19 mouse cellular contexts compared by ENCODE assay signal in genomic region chr9:113998311-113998710, GRCm38 (mm10). TPM values are rescaled to one million over a fixed set of nuclear protein-coding genes. Genes with fewer than 3 reads are reported as not detected.
DNase-seq lines count a peak whose midpoint lies in the region; ATAC-seq and TF ChIP-seq lines count a peak whose summit lies in the region.
"Had no signal": no experiment of that assay in that cellular context is flagged by ENCODE, and none has a peak within 500 bp of the region (broad histone marks: within the 10 kb centered on the region; RNA-seq: fewer than 3 reads in every experiment).

No protein-coding gene starts in this region.

- no peak overlapping the region for H3K4me2 ChIP-seq in intestine, postnatal 0 days (replicated peaks; ENCODE audit: low read depth)
- H3K4me2 ChIP-seq in intestine, embryonic 15.5 days (replicated peaks) = no peak overlapping the region
- no peak overlapping the region for H3K4me2 ChIP-seq in lung, postnatal 0 days (replicated peaks; ENCODE audit: low read depth, low read length)
- H3K4me2 ChIP-seq: forebrain, embryonic 13.5 days; heart, embryonic 12.5 days; neural tube, embryonic 15.5 days had no signal

- H3K27me3 ChIP-seq in intestine, postnatal 0 days (replicated peaks; ENCODE audit: control insufficient read depth, insufficient read depth, low read length) = no peaks in the 10 kb centered on the region
- H3K27me3 ChIP-seq in intestine, embryonic 15.5 days (replicated peaks) = no peaks in the 10 kb centered on the region
- no peaks in the 10 kb centered on the region for H3K27me3 ChIP-seq in lung, postnatal 0 days (replicated peaks; ENCODE audit: insufficient read depth, low read length)
- H3K27me3 ChIP-seq in MEL (ENCODE audit: control insufficient read depth in 1 of 2, insufficient read depth in 2 of 2, low read length in 2 of 2) = no peaks in the 10 kb centered on the region
- H3K27me3 ChIP-seq: forebrain, embryonic 13.5 days; heart, embryonic 12.5 days; neural tube, embryonic 15.5 days had no signal

- no peak for ATAC-seq in intestine, postnatal 0 days
- ATAC-seq in intestine, embryonic 15.5 days = no peak
- ATAC-seq in lung, postnatal 0 days = no peak
- ATAC-seq in erythroblast, adult 5-6 weeks (replicated peaks; ENCODE audit: low FRiP score, poor library complexity, severe bottlenecking) = 0 out of 2 replicates have a peak, but pooled peaks have one; percentile 42
- ATAC-seq: forebrain, embryonic 13.5 days; inflammation-experienced regulatory T-cells, adult 6 months had no signal

- TF ChIP-seq EP300 in lung, postnatal 0 days (IDR thresholded peaks at IDR 0.05) = no peak
- no peak for TF ChIP-seq EP300 in MEL (IDR thresholded peaks at IDR 0.05; ENCODE audit: low read depth in 1 of 2, low read length in 2 of 2)

- H3K9me3 ChIP-seq in intestine, postnatal 0 days (ENCODE audit: control insufficient read depth) = no peaks in the 10 kb centered on the region
- H3K9me3 ChIP-seq in intestine, embryonic 15.5 days = no peaks in the 10 kb centered on the region
- no peaks in the 10 kb centered on the region for H3K9me3 ChIP-seq in lung, postnatal 0 days (ENCODE audit: low read length)
- H3K9me3 ChIP-seq in MEL (replicated peaks; ENCODE audit: insufficient read depth, low read length) = no peaks in the 10 kb centered on the region
- H3K9me3 ChIP-seq: forebrain, embryonic 13.5 days; neural tube, embryonic 15.5 days had no signal

- H3K4me3 ChIP-seq in intestine, postnatal 0 days (ENCODE audit: low read depth, low read length) = no peak overlapping the region
- no peak overlapping the region for H3K4me3 ChIP-seq in intestine, embryonic 15.5 days (replicated peaks)
- no peak overlapping the region for H3K4me3 ChIP-seq in lung, postnatal 0 days (ENCODE audit: low read depth, low read length)
- H3K4me3 ChIP-seq in MEL (ENCODE audit: control insufficient read depth in 1 of 2, insufficient read depth in 1 of 2, low read depth in 2 of 2, low read length in 2 of 2) = no peak overlapping the region
- H3K4me3 ChIP-seq: forebrain, embryonic 13.5 days; heart, embryonic 12.5 days; neural tube, embryonic 15.5 days had no signal

- no peak for TF ChIP-seq RAD21 in MEL (IDR thresholded peaks at IDR 0.05; ENCODE audit: low read depth, low read length)

- no peaks in the 10 kb centered on the region for H3K79me2 ChIP-seq in MEL (ENCODE audit: control insufficient read depth, insufficient read depth, low read length, poor library complexity)

- peak; percentile 45 for TF ChIP-seq CTCF in intestine, postnatal 0 days (IDR thresholded peaks at IDR 0.05; ENCODE audit: low read depth)
- TF ChIP-seq CTCF in lung, postnatal 0 days (IDR thresholded peaks at IDR 0.05) = peak; percentile 26; the same call in 1 of the 2 replicates
- TF ChIP-seq CTCF in MEL (IDR thresholded peaks at IDR 0.05 in 2 of 3, conservative IDR thresholded peaks at IDR 0.05 in 1 of 3; ENCODE audit: control insufficient read depth in 1 of 3, insufficient read depth in 1 of 3, low read depth in 2 of 3, low read length in 3 of 3, poor library complexity in 1 of 3, severe bottlenecking in 1 of 3) = peak; percentile 48 to 74 (median 67)

- H3K4me1 ChIP-seq in intestine, postnatal 0 days (replicated peaks; ENCODE audit: control insufficient read depth, insufficient read depth, low read length) = no peaks in the 10 kb centered on the region
- no peaks in the 10 kb centered on the region for H3K4me1 ChIP-seq in intestine, embryonic 15.5 days (replicated peaks)
- H3K4me1 ChIP-seq in lung, postnatal 0 days (ENCODE audit: insufficient read depth, low read depth, low read length) = no peaks in the 10 kb centered on the region
- no peaks in the 10 kb centered on the region for H3K4me1 ChIP-seq in MEL (ENCODE audit: control insufficient read depth in 1 of 2, insufficient read depth in 2 of 2, low read length in 2 of 2)
- H3K4me1 ChIP-seq: forebrain, embryonic 13.5 days; heart, embryonic 12.5 days; neural tube, embryonic 15.5 days had no signal

- no peak overlapping the region for H3K9ac ChIP-seq in intestine, postnatal 0 days (ENCODE audit: low read depth, low read length)
- no peak overlapping the region for H3K9ac ChIP-seq in intestine, embryonic 15.5 days
- no peak overlapping the region for H3K9ac ChIP-seq in lung, postnatal 0 days (replicated peaks; ENCODE audit: low read depth)
- no peak overlapping the region for H3K9ac ChIP-seq in MEL (ENCODE audit: control insufficient read depth, low read depth, low read length, poor library complexity, severe bottlenecking)
- H3K9ac ChIP-seq: forebrain, embryonic 13.5 days; heart, embryonic 12.5 days; neural tube, embryonic 15.5 days had no signal

- DNase-seq in lung, postnatal 0 days (ENCODE audit: low spot score) = no peak
- no peak for DNase-seq in lung, adult 18-20 months
- no peak for DNase-seq in MEL (ENCODE audit: low read depth, low spot score)
- DNase-seq in kidney, adult 11 months = no peak
- no peak for DNase-seq in right cerebral cortex, postnatal 4 days
- DNase-seq: adrenal gland, postnatal 14 days; gastrocnemius, postnatal 14 days; heart, postnatal 4 days; kidney, postnatal 25 days; right cerebral cortex, adult 18-20 months; thymus, postnatal 14 days had no signal

- WGBS in intestine, postnatal 0 days = 69% methylated on average over 2 of the region's 2 CpGs
- 55% methylated on average over 2 of the region's 2 CpGs for WGBS in intestine, embryonic 15.5 days
- WGBS in lung, postnatal 0 days = 60% methylated on average over 2 of the region's 2 CpGs

- TF ChIP-seq POLR2A in MEL (IDR thresholded peaks at IDR 0.05; ENCODE audit: control insufficient read depth in 1 of 2, insufficient read depth in 1 of 2, low read depth in 1 of 2, low read length in 2 of 2, poor library complexity in 1 of 2) = no peak

- H3K27ac ChIP-seq in intestine, postnatal 0 days (ENCODE audit: low read depth, low read length) = no peak overlapping the region
- H3K27ac ChIP-seq in intestine, embryonic 15.5 days = no peak overlapping the region
- H3K27ac ChIP-seq in lung, postnatal 0 days (ENCODE audit: low read length) = no peak overlapping the region
- no peak overlapping the region for H3K27ac ChIP-seq in MEL (ENCODE audit: control insufficient read depth, low read depth, low read length)
- H3K27ac ChIP-seq: forebrain, embryonic 13.5 days; macrophage; neural tube, embryonic 15.5 days had no signal

- H3K36me3 ChIP-seq in intestine, postnatal 0 days (ENCODE audit: control insufficient read depth, insufficient read depth) = no peaks in the 10 kb centered on the region
- no peaks in the 10 kb centered on the region for H3K36me3 ChIP-seq in intestine, embryonic 15.5 days
- no peaks in the 10 kb centered on the region for H3K36me3 ChIP-seq in lung, postnatal 0 days (ENCODE audit: insufficient read depth, low read length)
- no peaks in the 10 kb centered on the region for H3K36me3 ChIP-seq in MEL (ENCODE audit: control insufficient read depth in 1 of 2, insufficient read depth in 2 of 2, low read length in 2 of 2)

TF ChIP-seq in MEL, 35 proteins besides CTCF, POLR2A, EP300 and RAD21:
- TF ChIP-seq HCFC1 (IDR thresholded peaks at IDR 0.05; ENCODE audit: low read depth, low read length) (no peak), TBP (IDR thresholded peaks at IDR 0.05; ENCODE audit: low read depth, low read length) (no peak), MAFK (IDR thresholded peaks at IDR 0.05; ENCODE audit: borderline replicate concordance, low read depth, low read length) (no peak), USF2 (IDR thresholded peaks at IDR 0.05; ENCODE audit: borderline replicate concordance in 1 of 2, insufficient read depth in 1 of 2, low read depth in 1 of 2, low read length in 2 of 2) (no peak)
TF ChIP-seq in MEL: peak in this region for 0.

RNA-seq across cellular contexts. Expression of gene Fbxl2, which starts 47.7 kb away (rescaled TPM):
- 1.1 and 1.5 TPM in 2 replicates for polyA plus RNA-seq in intestine, postnatal 0 days (2015; fragmentation: Nextera tagmentation; extraction: Ambion mirVana)
- polyA plus RNA-seq in intestine, embryonic 15.5 days (2015; fragmentation: Nextera tagmentation; extraction: Ambion mirVana) = 2.7 and 3.2 TPM in 2 replicates
- 1.7 and 2.4 TPM in 2 replicates for polyA plus RNA-seq in lung, postnatal 0 days (2015; fragmentation: Nextera tagmentation; extraction: Ambion mirVana)
- 1.5 and 1.8 TPM in 2 replicates for total RNA-seq in MEL (2012; rRNA removed)
- polyA plus RNA-seq in MEL (2012; ENCODE audit: insufficient read depth in 1 of 2, insufficient read length in 2 of 2, low read depth in 1 of 2, low replicate concordance in 2 of 2, missing spikeins in 1 of 2) = 1 to 10 TPM in 1 of 2 experiments, not detected in 1; 3.0 TPM
- 0.21 TPM in 1 of 2 replicates, not detected in the other for total RNA-seq in erythroblast, adult 5-6 weeks (2015; ENCODE audit: low replicate concordance)
- 2.0 TPM in 1 of 2 replicates, not detected in the other for total RNA-seq in erythroblast, adult 5-6 weeks (2017; ENCODE audit: low replicate concordance)

RNA-seq across cellular contexts. Expression of gene Susd5, which starts 58.6 kb away (rescaled TPM):
- polyA plus RNA-seq in intestine, postnatal 0 days (2015; fragmentation: Nextera tagmentation; extraction: Ambion mirVana) = 0.22 and 0.43 TPM in 2 replicates
- 0.42 and 0.63 TPM in 2 replicates for polyA plus RNA-seq in intestine, embryonic 15.5 days (2015; fragmentation: Nextera tagmentation; extraction: Ambion mirVana)
- polyA plus RNA-seq in lung, postnatal 0 days (2015; fragmentation: Nextera tagmentation; extraction: Ambion mirVana) = 0.04 TPM in 1 of 2 replicates, not detected in the other
- not detected in 2 replicates for total RNA-seq in MEL (2012; rRNA removed)
- polyA plus RNA-seq in MEL (2012; ENCODE audit: insufficient read depth in 1 of 2, insufficient read length in 2 of 2, low read depth in 1 of 2, low replicate concordance in 2 of 2, missing spikeins in 1 of 2) = not detected
- not detected in 2 replicates for total RNA-seq in erythroblast, adult 5-6 weeks (2015; ENCODE audit: low replicate concordance)
- not detected in 2 replicates for total RNA-seq in erythroblast, adult 5-6 weeks (2017; ENCODE audit: low replicate concordance)
- polyA plus RNA-seq: forebrain, embryonic 13.5 days; inflammation-experienced regulatory T-cells, adult 6 months; macrophage had no signal
